Mouse (Mus musculus): ENCODE results near the gene Nt5c2. TPM values are rescaled to one million over a fixed set of nuclear protein-coding genes. Genes with fewer than 3 reads are reported as not detected.

Gene Nt5c2
- total and polyA plus RNA-seq, 3 experiments: 17.0 to 158 (median 148) TPM

- Histone ChIP-seq H3K36me3 (replicated peaks) (no peaks in the 10 kb centered on the region), H3K9me3 (replicated peaks) (no peaks in the 10 kb centered on the region), H3K4me1 (ENCODE audit: insufficient read depth, low read depth, low read length) (peaks cover 76% of the 10 kb centered on the region), H3K4me3 (ENCODE audit: low read depth, low read length) (peak overlapping the region; percentile 62; the same call in 1 of the 2 replicates), H3K27me3 (ENCODE audit: insufficient read depth, low read length) (no peaks in the 10 kb centered on the region)
- peak; percentile 74 for DNase-seq (ENCODE audit: low spot score)
- TF ChIP-seq POLR2AphosphoS5 (IDR thresholded peaks at IDR 0.05; ENCODE audit: insufficient replicate concordance, low read depth, low read length): no peak
- peak; percentile 78 for TF ChIP-seq TAL1 (conservative IDR thresholded peaks at IDR 0.05; ENCODE audit: low read depth, low read length)
- peak; percentile 79 for ATAC-seq (ENCODE audit: extremely low read depth, insufficient number of reproducible peaks, low FRiP score, poor library complexity, severe bottlenecking)
Observed at GRCm38 (mm10) chr19:46988231-46989087, 26.5 kb downstream of the Nt5c2 start.

GRCm38 (mm10) chr19:46987646-46988045, 27.3 kb downstream of the Nt5c2 start:
- Histone ChIP-seq H3K9me3 (replicated peaks) (no peaks in the 10 kb centered on the region), H3K27me3 (ENCODE audit: insufficient read depth, low read length) (no peaks in the 10 kb centered on the region), H3K4me3 (ENCODE audit: low read depth, low read length) (peak overlapping the region; percentile 60; the same call in 1 of the 2 replicates), H3K4me1 (ENCODE audit: insufficient read depth, low read depth, low read length) (peaks cover 84% of the 10 kb centered on the region), H3K36me3 (replicated peaks) (no peaks in the 10 kb centered on the region)
- DNase-seq (ENCODE audit: low spot score) (no peak), ATAC-seq (ENCODE audit: extremely low read depth, insufficient number of reproducible peaks, low FRiP score, poor library complexity, severe bottlenecking) (no peak)
- no peak for TF ChIP-seq CTCF (IDR thresholded peaks at IDR 0.05; ENCODE audit: low read depth, low read length)
- TF ChIP-seq GATA1 (IDR thresholded peaks at IDR 0.05; ENCODE audit: borderline replicate concordance, low read length): no peak
- TF ChIP-seq TAL1 (conservative IDR thresholded peaks at IDR 0.05; ENCODE audit: low read depth, low read length): no peak
- TF ChIP-seq POLR2AphosphoS5 (IDR thresholded peaks at IDR 0.05; ENCODE audit: insufficient replicate concordance, low read depth, low read length): no peak
- TF ChIP-seq GATA2 (IDR thresholded peaks at IDR 0.05; ENCODE audit: borderline replicate concordance, low read depth, low read length): no peak

GRCm38 (mm10) chr19:46984726-46985622, 30.0 kb downstream of the Nt5c2 start:
- Histone ChIP-seq H3K4me3 (ENCODE audit: low read depth, low read length) (peak overlapping the region; percentile 62; the same call in 1 of the 2 replicates), H3K4me1 (ENCODE audit: insufficient read depth, low read depth, low read length) (peaks cover 83% of the 10 kb centered on the region), H3K9me3 (replicated peaks) (no peaks in the 10 kb centered on the region), H3K27me3 (ENCODE audit: insufficient read depth, low read length) (no peaks in the 10 kb centered on the region), H3K36me3 (replicated peaks) (no peaks in the 10 kb centered on the region)
- ATAC-seq (ENCODE audit: extremely low read depth, insufficient number of reproducible peaks, low FRiP score, poor library complexity, severe bottlenecking): no peak
- TF ChIP-seq TAL1 (conservative IDR thresholded peaks at IDR 0.05; ENCODE audit: low read depth, low read length) (no peak), CTCF (IDR thresholded peaks at IDR 0.05; ENCODE audit: low read depth, low read length) (no peak)
- DNase-seq (ENCODE audit: low spot score): no peak

- peak; percentile 68 for DNase-seq (ENCODE audit: low spot score)
- ATAC-seq (ENCODE audit: extremely low read depth, insufficient number of reproducible peaks, low FRiP score, poor library complexity, severe bottlenecking): peak; percentile 40; the same call in 1 of the 2 replicates
- H3K9me3 ChIP-seq (replicated peaks): no peaks in the 10 kb centered on the region
- peaks cover 76% of the 10 kb centered on the region for H3K4me1 ChIP-seq (ENCODE audit: insufficient read depth, low read depth, low read length)
- peaks cover 4% of the 10 kb centered on the region; the same call in 1 of the 2 replicates for H3K27me3 ChIP-seq (ENCODE audit: insufficient read depth, low read length)
- TF ChIP-seq CTCF (IDR thresholded peaks at IDR 0.05; ENCODE audit: low read depth, low read length): no peak
- peak; percentile 67 for TF ChIP-seq TAL1 (conservative IDR thresholded peaks at IDR 0.05; ENCODE audit: low read depth, low read length)
- peak overlapping the region; percentile 64 for H3K4me3 ChIP-seq (ENCODE audit: low read depth, low read length)
- H3K36me3 ChIP-seq (replicated peaks): no peaks in the 10 kb centered on the region
Observed at GRCm38 (mm10) chr19:46983966-46984380, 31.0 kb downstream of the Nt5c2 start.

- no peak for DNase-seq (ENCODE audit: low spot score)
- H3K27me3 ChIP-seq (ENCODE audit: insufficient read depth, low read length): peaks cover 4% of the 10 kb centered on the region; the same call in 1 of the 2 replicates
- peaks cover 73% of the 10 kb centered on the region for H3K4me1 ChIP-seq (ENCODE audit: insufficient read depth, low read depth, low read length)
- ATAC-seq (ENCODE audit: extremely low read depth, insufficient number of reproducible peaks, low FRiP score, poor library complexity, severe bottlenecking): no peak; the same call in 1 of the 2 replicates
- TF ChIP-seq GATA2 (IDR thresholded peaks at IDR 0.05; ENCODE audit: borderline replicate concordance, low read depth, low read length): no peak
- no peak for TF ChIP-seq GATA1 (IDR thresholded peaks at IDR 0.05; ENCODE audit: borderline replicate concordance, low read length)
- TF ChIP-seq POLR2AphosphoS5 (IDR thresholded peaks at IDR 0.05; ENCODE audit: insufficient replicate concordance, low read depth, low read length): no peak
- no peak for TF ChIP-seq CTCF (IDR thresholded peaks at IDR 0.05; ENCODE audit: low read depth, low read length)
- no peak for TF ChIP-seq TAL1 (conservative IDR thresholded peaks at IDR 0.05; ENCODE audit: low read depth, low read length)
- H3K4me3 ChIP-seq (ENCODE audit: low read depth, low read length): peak overlapping the region; percentile 64
- H3K9me3 ChIP-seq (replicated peaks): no peaks in the 10 kb centered on the region
- no peaks in the 10 kb centered on the region for H3K36me3 ChIP-seq (replicated peaks)
Observed at GRCm38 (mm10) chr19:46983352-46983965, 31.5 kb downstream of the Nt5c2 start.

- Histone ChIP-seq H3K9me3 (replicated peaks) (no peaks in the 10 kb centered on the region), H3K4me1 (ENCODE audit: insufficient read depth, low read depth, low read length) (peaks cover 64% of the 10 kb centered on the region), H3K36me3 (replicated peaks) (no peaks in the 10 kb centered on the region), H3K27me3 (ENCODE audit: insufficient read depth, low read length) (peaks cover 4% of the 10 kb centered on the region; the same call in 1 of the 2 replicates), H3K4me3 (ENCODE audit: low read depth, low read length) (no peak overlapping the region)
- no peak for DNase-seq (ENCODE audit: low spot score)
- TF ChIP-seq TAL1 (conservative IDR thresholded peaks at IDR 0.05; ENCODE audit: low read depth, low read length) (no peak), GATA2 (IDR thresholded peaks at IDR 0.05; ENCODE audit: borderline replicate concordance, low read depth, low read length) (no peak), GATA1 (IDR thresholded peaks at IDR 0.05; ENCODE audit: borderline replicate concordance, low read length) (no peak), CTCF (IDR thresholded peaks at IDR 0.05; ENCODE audit: low read depth, low read length) (no peak), POLR2AphosphoS5 (IDR thresholded peaks at IDR 0.05; ENCODE audit: insufficient replicate concordance, low read depth, low read length) (no peak)
- ATAC-seq (ENCODE audit: extremely low read depth, insufficient number of reproducible peaks, low FRiP score, poor library complexity, severe bottlenecking): no peak
Observed at GRCm38 (mm10) chr19:46981462-46981861, 33.5 kb downstream of the Nt5c2 start.
